Mouse (Mus musculus): ENCODE data around the gene Knstrn.

DNA sequence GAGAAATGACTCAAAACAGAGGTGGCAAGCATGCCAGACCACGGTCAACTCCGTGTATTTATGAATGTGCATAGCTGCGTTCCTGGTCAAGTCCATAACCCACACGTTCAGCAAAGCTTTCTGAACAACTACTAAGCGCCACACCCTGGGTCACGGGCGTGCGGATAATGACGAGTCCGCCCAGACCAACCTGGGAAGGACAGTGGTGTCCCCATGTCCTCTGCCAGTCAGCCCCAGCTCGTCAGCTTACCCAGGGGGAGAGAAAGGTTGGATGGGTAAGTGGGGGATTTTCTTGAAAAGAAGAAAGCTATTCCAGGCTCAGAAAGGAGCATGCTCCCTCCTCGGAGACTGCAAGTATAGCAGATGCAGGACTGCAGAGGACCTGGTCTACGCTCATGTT, 73.6 kb downstream of the Knstrn start:
- no peak for TF ChIP-seq CTCF (IDR thresholded peaks at IDR 0.05; ENCODE audit: insufficient read depth, low read length)
- TF ChIP-seq POLR2A (IDR thresholded peaks at IDR 0.05; ENCODE audit: borderline replicate concordance, extremely low read depth, low read depth, low read length), result no peak
